Mouse (Mus musculus): Measurements from ENCODE around the gene Smad5. TPM values are rescaled to one million over a fixed set of nuclear protein-coding genes. Genes with fewer than 3 reads are reported as not detected.

Smad5 gene
- polyA plus RNA-seq, 1 experiment = 57.2 TPM

DNA sequence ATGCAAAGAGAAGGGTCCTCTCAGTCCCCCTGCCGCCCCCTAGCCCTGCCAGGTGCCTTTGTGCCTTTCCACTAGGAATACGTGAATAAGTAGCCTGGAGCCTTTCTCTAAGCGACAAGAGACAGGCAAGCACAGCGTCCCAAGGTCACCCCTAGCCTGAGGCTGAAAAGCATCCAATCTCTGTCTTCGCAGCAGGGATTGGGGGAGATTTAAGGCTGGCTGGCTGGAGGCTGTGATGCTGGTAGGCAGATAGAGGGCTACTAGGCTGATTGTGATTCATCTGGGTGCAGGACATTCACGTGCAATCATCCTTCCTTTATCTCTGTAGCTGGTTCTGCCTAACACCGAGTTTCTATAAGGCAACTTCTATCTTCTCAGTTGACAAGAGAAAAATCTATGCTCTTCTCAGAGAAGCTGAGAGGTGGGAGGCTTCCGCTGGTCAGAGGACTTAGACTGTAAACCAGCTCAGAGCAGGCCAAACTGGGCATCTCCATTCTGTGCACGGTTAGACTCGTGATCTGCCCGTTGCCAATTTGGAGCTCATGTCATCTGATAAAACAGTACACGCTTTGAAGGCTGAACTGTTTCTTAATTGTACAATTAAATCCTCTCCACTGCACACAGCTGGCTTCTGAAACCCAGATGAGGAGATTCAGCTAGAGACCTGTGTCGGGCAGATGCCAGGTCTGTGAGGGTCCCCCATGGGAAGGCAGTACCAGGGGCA, 78.1 kb downstream of the Smad5 start:
- TF ChIP-seq CTCF (IDR thresholded peaks at IDR 0.05; ENCODE audit: borderline replicate concordance, extremely low read depth, insufficient read depth, insufficient read length) = no peak
- TF ChIP-seq POLR2A (IDR thresholded peaks at IDR 0.05; ENCODE audit: borderline replicate concordance, extremely low read depth, insufficient read depth, insufficient read length, poor library complexity, severe bottlenecking) = no peak
- DNase-seq (ENCODE audit: low read depth) = peak; percentile 73

DNA sequence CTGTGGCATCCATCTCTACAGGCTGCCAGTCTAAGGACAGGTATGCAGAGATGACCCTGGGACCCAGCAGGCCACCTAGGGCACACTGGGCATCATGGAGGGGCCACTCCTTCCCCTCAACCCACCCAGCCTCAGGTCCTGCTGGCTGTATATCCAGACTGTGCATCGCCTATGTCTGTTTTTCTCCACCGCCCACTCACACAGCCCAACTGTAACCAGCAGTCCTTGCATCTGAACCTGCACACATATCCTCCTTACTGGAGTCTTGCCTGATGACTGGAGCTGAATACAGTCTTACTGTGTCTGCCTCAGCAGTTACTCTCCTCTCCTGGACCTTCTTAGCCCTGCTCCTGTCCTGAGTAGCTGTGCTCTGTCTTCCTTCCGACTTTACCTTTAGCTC, 78.9 kb downstream of the Smad5 start:
- TF ChIP-seq POLR2A (IDR thresholded peaks at IDR 0.05; ENCODE audit: borderline replicate concordance, extremely low read depth, insufficient read depth, insufficient read length, poor library complexity, severe bottlenecking) = no peak
- TF ChIP-seq CTCF (IDR thresholded peaks at IDR 0.05; ENCODE audit: borderline replicate concordance, extremely low read depth, insufficient read depth, insufficient read length) = no peak
- DNase-seq (ENCODE audit: low read depth) = no peak

DNA sequence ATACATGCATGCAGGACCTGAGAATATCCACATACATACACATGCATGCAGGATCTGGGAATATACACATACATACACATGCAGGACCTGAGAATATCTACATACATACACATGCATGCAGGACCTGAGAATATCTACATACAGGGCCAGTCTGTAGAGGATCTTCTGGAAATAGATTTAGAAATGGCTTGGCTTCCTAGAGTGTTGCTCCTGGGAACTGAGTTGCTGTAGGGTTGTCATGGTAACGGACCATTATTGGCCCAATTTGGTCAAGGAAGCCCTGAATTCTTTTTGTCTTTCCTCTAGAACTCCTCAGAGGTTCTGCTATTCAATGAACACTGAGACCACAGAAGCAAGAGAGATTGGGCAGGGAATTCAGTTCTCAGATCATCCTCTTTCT, 79.8 kb downstream of the Smad5 start:
- DNase-seq (ENCODE audit: low read depth) = no peak
- TF ChIP-seq POLR2A (IDR thresholded peaks at IDR 0.05; ENCODE audit: borderline replicate concordance, extremely low read depth, insufficient read depth, insufficient read length, poor library complexity, severe bottlenecking) (no peak), CTCF (IDR thresholded peaks at IDR 0.05; ENCODE audit: borderline replicate concordance, extremely low read depth, insufficient read depth, insufficient read length) (no peak)

DNA sequence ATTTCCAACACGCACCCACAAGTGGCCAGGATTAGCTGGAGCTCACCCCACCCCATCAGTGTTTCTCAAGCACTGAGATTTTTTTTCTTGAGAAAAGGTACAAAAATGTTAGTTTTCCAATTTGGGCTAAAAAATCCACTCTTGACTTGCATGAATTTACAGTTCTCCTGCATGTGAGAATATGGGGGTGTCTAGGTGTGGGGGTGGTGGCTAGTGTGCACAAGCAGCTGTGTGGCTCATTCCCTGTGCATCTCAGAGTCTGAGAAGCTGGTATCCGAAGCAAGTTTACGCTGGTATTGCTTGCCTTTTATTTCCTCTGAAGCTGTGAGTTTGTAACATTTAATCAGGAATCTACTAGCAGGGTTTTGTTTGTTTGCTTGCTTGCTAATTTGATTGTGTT, 87.9 kb downstream of the Smad5 start:
- no peak for DNase-seq (ENCODE audit: low read depth)

More for the DNA sequence above, 87.9 kb downstream of the Smad5 start:
- TF ChIP-seq CTCF (IDR thresholded peaks at IDR 0.05; ENCODE audit: borderline replicate concordance, extremely low read depth, insufficient read depth, insufficient read length) (no peak), POLR2A (IDR thresholded peaks at IDR 0.05; ENCODE audit: borderline replicate concordance, extremely low read depth, insufficient read depth, insufficient read length, poor library complexity, severe bottlenecking) (no peak)

Other genes starting within 250 kb of the Smad5 start
- gene Il9, start 220.8 kb upstream of the Smad5 start, polyA plus RNA-seq (2012; rRNA removed) = not detected in 2 replicates
- 3.8 and 4.0 TPM in 2 replicates for gene Fbxl21, start 180.5 kb upstream of the Smad5 start, polyA plus RNA-seq (2012; rRNA removed)
- gene Lect2, start 154.5 kb upstream of the Smad5 start, polyA plus RNA-seq (2012; rRNA removed) = 0.14 TPM in 1 of 2 replicates, not detected in the other
- 4.1 and 7.0 TPM in 2 replicates for gene Tgfbi, start 93.5 kb upstream of the Smad5 start, polyA plus RNA-seq (2012; rRNA removed)
- 1.4 and 1.8 TPM in 2 replicates for gene Gm45623, start 50.8 kb downstream of the Smad5 start, polyA plus RNA-seq (2012; rRNA removed)
- 3.3 and 5.0 TPM in 2 replicates for gene Trpc7, start 193.0 kb downstream of the Smad5 start, polyA plus RNA-seq (2012; rRNA removed)